Mouse (Mus musculus) lung, postnatal 0 days (tissue): Measurements from ENCODE around the gene Hspa1a. TPM values are rescaled to one million over a fixed set of nuclear protein-coding genes. Genes with fewer than 3 reads are reported as not detected.
"Not testable (repeated sequence)": the region's sequence is repeated elsewhere in the genome, so short reads cannot be mapped to it uniquely, and the experiment has no call there.

Experiments
- ATAC-seq: fragments of 200-750 bp; cut with Nextera tagmentation; 2 replicates; pipeline ENCODE4 v1.8.0; 2017; ENCODE audit warnings: moderate library complexity
- DNase-seq: peaks from one replicate; pipeline ENCODE4 v3.0.0-alpha.2; 2016; ENCODE audit warnings: low spot score
- H3K27ac ChIP-seq: fragments of 300-500 bp; sonication (generic); 2 replicates; pipeline ENCODE4 v1.5.1; 2014; ENCODE audit warnings: antibody characterized with exemption, mild to moderate bottlenecking, low read length, mixed read lengths
- H3K27me3 ChIP-seq: fragments of 300-500 bp; sonication (generic); replicated peaks from 2 replicates; pipeline ENCODE4 v1.6.1; 2014; ENCODE audit warnings: low read length, mixed read lengths; ENCODE audit not compliant: insufficient read depth
- H3K36me3 ChIP-seq: fragments of 300-500 bp; sonication (generic); 2 replicates; pipeline ENCODE4 v1.6.1; 2014; ENCODE audit warnings: low read length, mixed read lengths; ENCODE audit not compliant: insufficient read depth
- H3K4me1 ChIP-seq: fragments of 300-500 bp; sonication (generic); 2 replicates; pipeline ENCODE4 v1.6.1; 2014; ENCODE audit warnings: antibody characterized with exemption, low read depth, low read length, mixed read lengths; ENCODE audit not compliant: insufficient read depth
- H3K4me2 ChIP-seq: fragments of 300-500 bp; sonication (generic); replicated peaks from 2 replicates; pipeline ENCODE4 v1.6.1; 2014; ENCODE audit warnings: low read depth, mild to moderate bottlenecking, low read length, moderate library complexity, mixed read lengths
- H3K4me3 ChIP-seq: fragments of 300-500 bp; sonication (generic); 2 replicates; pipeline ENCODE4 v1.5.1; 2014; ENCODE audit warnings: low read depth, low read length
- H3K9ac ChIP-seq: fragments of 300-500 bp; sonication (generic); replicated peaks from 2 replicates; pipeline ENCODE4 v1.6.1; 2014; ENCODE audit warnings: low read depth, mild to moderate bottlenecking
- H3K9me3 ChIP-seq: fragments of 300-500 bp; sonication (generic); 2 replicates; pipeline ENCODE4 v1.6.1; 2016; ENCODE audit warnings: low read length, mixed read lengths
- CTCF ChIP-seq: IDR thresholded peaks from 2 replicates; pipeline ENCODE4 v1.5.1; 2016; ENCODE audit warnings: antibody characterized with exemption, mild to moderate bottlenecking
- EP300 ChIP-seq: IDR thresholded peaks from 2 replicates; pipeline ENCODE4 v1.6.1; 2016; ENCODE audit warnings: antibody characterized with exemption, mild to moderate bottlenecking, control low read depth
- WGBS: fragments of 180-500 bp; shearing (Covaris S2); extraction: QIAGEN DNeasy Blood & Tissue Kit; methylation state at CpG from one replicate; pipeline ENCODE4 v1.1.7; 2014; 5-methylcytosine and 5-hydroxymethylcytosine counted together
- polyA plus RNA-seq: library from polyadenylated mRNA; unstranded; fragments of >200 nt; fragmentation: Nextera tagmentation; extraction: Ambion mirVana; gene quantifications from 2 replicates; pipeline ENCODE4 v1.2.1, GENCODE M21; 2015

Gene Hspa1a
- polyA plus RNA-seq, 1 experiment from 2014 or later: 8.2 TPM

DNA sequence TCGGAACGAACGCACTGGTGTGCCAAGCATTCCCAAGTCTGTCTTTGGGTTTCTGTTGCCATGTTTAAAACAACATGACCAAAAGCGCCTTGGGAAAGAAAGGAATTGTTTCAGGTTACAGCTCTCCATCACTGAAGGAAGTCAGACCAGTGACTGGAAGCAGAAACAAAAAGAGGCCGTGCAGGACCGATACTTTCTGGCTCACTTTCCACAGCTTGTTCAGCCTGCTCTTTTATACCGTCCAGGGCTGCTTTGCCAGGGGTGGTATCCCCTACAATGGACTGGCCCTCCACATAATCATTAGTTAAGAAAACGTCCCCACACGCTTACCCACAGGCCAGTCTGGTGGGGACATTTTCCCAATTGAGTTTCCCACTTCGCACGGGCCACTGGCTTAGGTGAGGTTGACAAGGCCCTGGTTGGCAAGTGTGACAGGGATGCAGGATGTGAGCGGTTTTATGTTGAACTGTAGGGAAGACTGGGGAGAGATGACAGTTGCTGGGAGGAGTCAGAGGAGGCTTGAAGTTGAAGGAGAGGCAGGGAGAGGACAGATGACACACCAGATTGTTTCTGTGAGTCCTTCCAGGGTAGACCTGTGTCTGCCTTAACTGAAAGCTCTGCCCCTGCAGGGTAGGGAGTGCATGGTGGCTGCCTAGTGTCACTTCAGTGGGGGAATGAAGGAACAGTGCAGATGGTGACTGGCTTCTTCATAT is 30.4 kb upstream of the Hspa1a start:
- 3% methylated on average over 12 of the region's 12 CpGs for WGBS
- Histone ChIP-seq H3K9ac (peak overlapping the region; percentile 82), H3K4me3 (peak overlapping the region; percentile 81; the same call in 1 of the 2 replicates), H3K9me3 (no peaks in the 10 kb centered on the region), H3K36me3 (no peaks in the 10 kb centered on the region), H3K4me1 (peaks cover 21% of the 10 kb centered on the region), H3K27ac (peak overlapping the region; percentile 98), H3K27me3 (no peaks in the 10 kb centered on the region), H3K4me2 (peak overlapping the region; percentile 99)
- no peak for DNase-seq
- no peak for ATAC-seq
- TF ChIP-seq EP300 (no peak), CTCF (no peak)

GRCm38 (mm10) chr17:35001452-35002152 is 29.6 kb upstream of the Hspa1a start:
- under 1% methylated on average over 35 of the region's 35 CpGs for WGBS
- Histone ChIP-seq H3K4me1 (peaks cover 21% of the 10 kb centered on the region), H3K36me3 (no peaks in the 10 kb centered on the region), H3K9ac (peak overlapping the region; percentile 82), H3K4me3 (peak overlapping the region; percentile 81), H3K9me3 (no peaks in the 10 kb centered on the region), H3K4me2 (peak overlapping the region; percentile 99), H3K27ac (peak overlapping the region; percentile 98), H3K27me3 (no peaks in the 10 kb centered on the region)
- ATAC-seq (peak; percentile 9), DNase-seq (peak; percentile 76)
- TF ChIP-seq EP300: no peak
- TF ChIP-seq CTCF: no peak

DNA sequence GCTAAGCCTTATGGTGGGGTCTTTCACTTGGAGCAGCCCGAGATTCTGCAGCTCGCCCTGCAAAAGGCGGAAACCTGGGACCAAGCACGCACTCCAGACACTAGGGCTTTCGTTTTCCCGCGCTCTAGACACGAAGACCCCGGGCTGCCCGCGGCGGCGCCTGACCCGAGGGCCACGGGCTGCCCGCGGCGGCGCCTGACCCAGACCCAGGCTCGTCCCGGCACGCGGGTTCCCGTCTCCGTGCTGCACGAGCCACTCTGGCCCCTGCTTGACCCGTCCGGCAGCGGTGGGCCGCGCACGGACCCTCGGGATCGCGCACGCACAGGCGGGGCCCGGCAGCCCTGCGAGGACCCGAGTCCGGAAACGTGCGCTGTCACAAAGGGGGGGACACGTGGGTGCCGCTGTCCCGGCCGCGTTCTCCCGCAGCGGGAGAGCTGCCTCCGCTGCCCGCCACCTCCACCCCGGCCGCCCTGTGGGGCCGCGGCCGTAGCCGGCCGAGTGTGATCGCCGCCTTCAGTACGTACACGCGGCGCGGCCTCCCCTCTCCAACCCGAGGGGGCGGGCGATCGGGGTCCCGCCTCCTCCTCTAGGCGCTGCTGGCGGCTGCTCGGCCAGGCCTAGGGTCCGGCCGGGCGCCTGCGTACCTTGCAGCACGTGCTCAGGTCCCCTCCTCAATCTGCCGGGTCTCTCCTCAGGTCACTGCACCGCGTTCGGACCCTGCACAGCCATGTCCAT is 28.9 kb upstream of the Hspa1a start, which contains the start of gene Vars:
TSS of gene Vars (plus strand) at position 271 of the 735 bp plus-strand sequence.
- Histone ChIP-seq H3K27me3 (no peaks in the 10 kb centered on the region), H3K9ac (peak within 1 kb of the TSS; percentile 82), H3K4me2 (peak within 1 kb of the TSS; percentile 99), H3K36me3 (no peaks in the 10 kb centered on the region), H3K27ac (peak within 1 kb of the TSS; percentile 98), H3K4me3 (peak within 1 kb of the TSS; percentile 81), H3K9me3 (no peaks in the 10 kb centered on the region), H3K4me1 (peaks cover 21% of the 10 kb centered on the region)
- ATAC-seq (peak; percentile 87), DNase-seq (peak; percentile 86)
- WGBS: under 1% methylated on average over 59 of the region's 83 CpGs
- TF ChIP-seq CTCF (peak; percentile 1), EP300 (0 out of 2 replicates have a peak, but pooled peaks have one; percentile 21)

- H3K4me1 ChIP-seq: peaks cover 21% of the 10 kb centered on the region
- peak overlapping the region; percentile 29; the same call in 1 of the 2 replicates for H3K9ac ChIP-seq
- not testable (repeated sequence) for H3K9me3 ChIP-seq, H3K27me3 ChIP-seq, ATAC-seq, H3K36me3 ChIP-seq
- peak overlapping the region; percentile 99 for H3K4me2 ChIP-seq
- peak; percentile 29 for DNase-seq
- H3K4me3 ChIP-seq: peak overlapping the region; percentile 81
- H3K27ac ChIP-seq: peak overlapping the region; percentile 98
- WGBS: 9% methylated on average over 28 of the region's 32 CpGs
Observed at GRCm38 (mm10) chr17:34999871-35000716, 28.1 kb upstream of the Hspa1a start.

GRCm38 (mm10) chr17:34998526-34999430 is 26.8 kb upstream of the Hspa1a start:
- no peaks in the 10 kb centered on the region for H3K27me3 ChIP-seq
- ATAC-seq (no peak), DNase-seq (no peak)
- TF ChIP-seq CTCF: peak; percentile 8; the same call in 1 of the 2 replicates
- no peak for TF ChIP-seq EP300
- no peaks in the 10 kb centered on the region for H3K9me3 ChIP-seq
- H3K9ac ChIP-seq: no peak overlapping the region
- peaks cover 21% of the 10 kb centered on the region for H3K4me1 ChIP-seq
- no peak overlapping the region for H3K27ac ChIP-seq
- H3K4me3 ChIP-seq: no peak overlapping the region
- H3K36me3 ChIP-seq: no peaks in the 10 kb centered on the region
- H3K4me2 ChIP-seq: peak overlapping the region; percentile 99
- WGBS: 82% methylated on average over 15 of the region's 15 CpGs
